Mouse (Mus musculus) G1E (cell line): ENCODE results near the gene Zfp536. TPM values are rescaled to one million over a fixed set of nuclear protein-coding genes. Genes with fewer than 3 reads are reported as not detected.

Experiments
- ATAC-seq: 2 replicates; pipeline ENCODE4 v1.8.0; 2016; ENCODE audit warnings: mild to moderate bottlenecking; ENCODE audit not compliant: insufficient number of reproducible peaks, poor library complexity, low FRiP score, severe bottlenecking; ENCODE audit errors: extremely low read depth
- DNase-seq: peaks from one replicate; pipeline ENCODE4 v3.0.0; 2012; ENCODE audit warnings: low spot score
- H3K27me3 ChIP-seq: 2 replicates; pipeline ENCODE4 v1.6.1; 2012; ENCODE audit warnings: mild to moderate bottlenecking, low read length, inconsistent platforms; ENCODE audit not compliant: insufficient read depth
- H3K36me3 ChIP-seq: replicated peaks from 2 replicates; pipeline ENCODE3; 2012; ENCODE audit warnings: mild to moderate bottlenecking, inconsistent platforms
- H3K4me1 ChIP-seq: 2 replicates; pipeline ENCODE4 v1.6.1; 2012; ENCODE audit warnings: low read depth, low read length, inconsistent platforms, mixed read lengths; ENCODE audit not compliant: insufficient read depth
- H3K4me3 ChIP-seq: 2 replicates; pipeline ENCODE4 v1.5.1; 2012; ENCODE audit warnings: low read depth, mild to moderate bottlenecking, inconsistent platforms, low read length, moderate library complexity, mixed read lengths
- H3K9me3 ChIP-seq: replicated peaks from 2 replicates; pipeline ENCODE4 v1.6.1; 2012; ENCODE audit warnings: inconsistent platforms
- CTCF ChIP-seq: IDR thresholded peaks from 2 replicates; pipeline ENCODE4 v1.5.1; 2012; ENCODE audit warnings: low read depth, low read length, inconsistent platforms, mixed read lengths
- GATA1 ChIP-seq: IDR thresholded peaks from 2 replicates; pipeline ENCODE4 v1.6.1; 2012; ENCODE audit warnings: borderline replicate concordance, low read length, inconsistent platforms, mixed read lengths
- GATA2 ChIP-seq: IDR thresholded peaks from 2 replicates; pipeline ENCODE4 v1.6.1; 2012; ENCODE audit warnings: low read depth, low read length, inconsistent platforms, borderline replicate concordance
- POLR2AphosphoS5 ChIP-seq: IDR thresholded peaks from 2 replicates; pipeline ENCODE4 v1.6.1; 2012; ENCODE audit warnings: low read depth, low read length, inconsistent platforms; ENCODE audit not compliant: insufficient replicate concordance
- TAL1 ChIP-seq: conservative IDR thresholded peaks from 2 replicates; pipeline ENCODE4 v1.6.1; 2012; ENCODE audit warnings: low read depth, low read length, inconsistent platforms, mixed read lengths
- polyA plus RNA-seq: library from polyadenylated mRNA; stranded (reverse); fragments of >175 nt; gene quantifications from 2 replicates; pipeline ENCODE4 v1.2.3, GENCODE M21; 2012
- total RNA-seq, 2 experiments: library from RNA; stranded (forward) in 1 of 2; stranded (reverse) in 1 of 2; fragments of 200-1000 nt in 1 of 2; fragments of >200 nt in 1 of 2; fragmentation: Nextera tagmentation in 1 of 2; gene quantifications; 2 replicates each; pipeline ENCODE4 v1.2.3; 2014 to 2017

Gene Zfp536
- total and polyA plus RNA-seq, 3 experiments, result 0.22 TPM; not detected in 2

DNA sequence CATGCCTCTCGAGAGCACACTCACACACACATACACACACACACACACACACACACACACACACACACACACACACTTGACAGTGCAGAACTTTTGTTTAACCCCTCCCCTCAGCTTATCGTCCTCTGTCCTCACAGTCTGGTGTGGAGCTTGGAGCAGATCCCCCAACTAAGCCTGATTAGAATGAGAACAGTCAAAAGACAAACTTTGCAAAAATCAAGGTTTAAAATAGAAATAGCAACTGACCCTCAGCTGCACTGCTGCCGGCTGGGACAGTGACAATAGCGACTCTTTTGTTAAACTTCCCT is 37.1 kb downstream of the Zfp536 start:
- no peaks in the 10 kb centered on the region for H3K27me3 ChIP-seq
- H3K4me1 ChIP-seq, result no peaks in the 10 kb centered on the region
- H3K36me3 ChIP-seq, result no peaks in the 10 kb centered on the region
- no peak overlapping the region for H3K4me3 ChIP-seq
- ATAC-seq, result no peak
- peaks cover 53% of the 10 kb centered on the region for H3K9me3 ChIP-seq
- TF ChIP-seq GATA2 (no peak), GATA1 (no peak), CTCF (no peak), TAL1 (no peak)
- no peak for DNase-seq

DNA sequence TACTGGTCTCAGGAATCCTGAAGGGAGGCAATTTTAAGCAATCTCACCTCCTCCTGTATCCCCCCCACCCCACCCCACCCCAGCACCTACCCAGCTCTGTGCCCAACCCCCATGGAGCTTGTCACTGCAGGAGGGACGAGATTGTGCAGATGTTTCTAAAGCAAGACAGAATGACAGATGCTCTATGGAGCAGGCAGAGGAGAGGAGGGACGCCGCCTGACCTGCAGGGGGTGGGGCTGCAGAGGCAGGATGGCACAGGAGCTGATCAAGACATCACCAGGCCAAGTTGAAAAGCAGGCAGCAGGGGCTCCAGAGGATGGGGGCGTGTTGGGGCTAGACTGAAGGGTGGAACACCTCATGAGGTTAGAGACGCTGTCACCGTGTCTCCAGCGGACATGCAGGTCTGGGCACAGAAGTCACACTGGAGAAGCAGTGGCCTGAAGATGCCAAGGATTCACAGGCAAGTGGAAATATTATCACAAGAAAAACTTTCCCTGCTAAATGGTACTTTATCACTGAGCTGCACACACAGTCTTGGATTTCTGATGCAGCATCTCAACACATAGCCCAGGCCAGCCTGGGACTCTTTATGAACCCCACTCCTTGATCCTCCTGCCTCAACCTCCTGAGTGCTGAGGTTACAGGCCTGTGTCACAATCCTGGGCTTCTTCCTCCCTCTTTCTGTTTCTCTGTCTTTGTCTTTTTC is 37.6 kb downstream of the Zfp536 start:
- no peaks in the 10 kb centered on the region for H3K36me3 ChIP-seq
- DNase-seq, result no peak
- TF ChIP-seq TAL1 (no peak), GATA1 (no peak), POLR2AphosphoS5 (no peak), CTCF (no peak), GATA2 (no peak)
- peaks cover 48% of the 10 kb centered on the region for H3K9me3 ChIP-seq
- no peaks in the 10 kb centered on the region for H3K27me3 ChIP-seq
- ATAC-seq, result no peak
- H3K4me3 ChIP-seq, result no peak overlapping the region; the same call in 1 of the 2 replicates
- no peaks in the 10 kb centered on the region for H3K4me1 ChIP-seq

DNA sequence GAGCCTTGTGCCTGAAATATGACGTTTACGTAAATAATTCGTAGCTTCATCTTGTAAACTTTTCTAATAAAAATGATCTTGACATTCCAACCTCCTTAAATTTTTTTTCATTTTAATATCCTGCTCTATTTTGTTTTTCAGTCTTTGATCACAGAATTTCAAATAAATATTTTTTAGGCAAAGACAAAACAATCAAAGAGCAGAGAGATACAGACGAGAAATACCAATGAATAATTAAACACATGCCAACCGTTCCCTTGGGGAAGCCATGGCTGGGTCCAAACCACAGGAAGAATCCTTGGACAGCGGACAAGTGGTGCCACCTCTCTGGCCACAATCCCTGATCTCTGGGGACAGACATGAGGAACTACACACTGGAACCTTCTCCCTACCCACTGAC is 38.3 kb downstream of the Zfp536 start:
- no peaks in the 10 kb centered on the region for H3K36me3 ChIP-seq
- TF ChIP-seq GATA2 (no peak), CTCF (no peak), TAL1 (no peak), GATA1 (no peak), POLR2AphosphoS5 (no peak)

DNA sequence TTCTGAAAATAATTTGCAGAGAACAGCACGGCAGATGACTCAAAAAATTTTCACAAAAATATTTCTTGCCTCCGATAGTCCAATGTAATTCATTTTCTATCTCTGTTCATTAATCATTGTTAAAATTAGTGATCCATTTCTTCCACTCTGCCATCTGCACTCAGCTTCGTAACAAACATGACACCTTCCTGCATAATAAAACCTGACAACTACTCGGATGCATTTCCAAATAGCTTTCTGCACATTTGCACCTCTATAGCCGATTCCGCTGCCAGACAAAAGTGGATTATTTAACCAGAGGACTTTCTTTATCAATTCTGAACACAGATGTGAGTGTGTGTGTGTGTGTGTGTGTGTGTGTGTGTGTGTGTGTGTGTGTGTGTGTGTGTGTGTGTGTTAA is 38.9 kb downstream of the Zfp536 start:
- Histone ChIP-seq H3K4me3 (no peak overlapping the region), H3K9me3 (peaks cover 47% of the 10 kb centered on the region), H3K36me3 (no peaks in the 10 kb centered on the region), H3K4me1 (no peaks in the 10 kb centered on the region), H3K27me3 (no peaks in the 10 kb centered on the region)
- no peak for ATAC-seq
- no peak for DNase-seq
- TF ChIP-seq GATA1 (no peak), TAL1 (no peak), CTCF (no peak), GATA2 (no peak), POLR2AphosphoS5 (no peak)

More for the DNA sequence above, 38.3 kb downstream of the Zfp536 start:
- no peak overlapping the region for H3K4me3 ChIP-seq
- DNase-seq (no peak), ATAC-seq (no peak)
- peaks cover 44% of the 10 kb centered on the region for H3K9me3 ChIP-seq
- H3K4me1 ChIP-seq, result no peaks in the 10 kb centered on the region
- no peaks in the 10 kb centered on the region for H3K27me3 ChIP-seq

DNA sequence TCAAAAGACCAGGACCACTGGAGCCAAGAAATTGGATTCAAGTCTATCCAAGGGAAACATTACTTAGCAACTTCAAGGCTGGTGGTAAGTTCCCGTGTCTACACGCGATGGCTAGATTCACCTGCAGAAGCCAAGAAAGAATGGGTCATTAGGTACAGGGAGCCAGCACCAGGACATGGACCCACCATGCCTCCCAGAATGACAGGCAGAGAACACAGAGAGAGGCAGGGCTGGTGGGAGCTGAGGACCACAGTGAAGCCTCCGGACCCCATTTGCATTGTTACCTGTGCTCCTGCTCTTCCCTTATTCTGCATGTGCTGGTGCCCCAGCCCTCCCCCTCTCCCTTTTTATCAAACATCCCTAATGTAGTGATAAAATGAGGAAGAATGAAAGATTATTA is 39.4 kb downstream of the Zfp536 start:
- no peaks in the 10 kb centered on the region for H3K27me3 ChIP-seq
- no peak overlapping the region for H3K4me3 ChIP-seq
- TF ChIP-seq CTCF, result no peak
- TF ChIP-seq POLR2AphosphoS5, result no peak
- no peak for TF ChIP-seq GATA2
- TF ChIP-seq GATA1, result no peak
- no peak for TF ChIP-seq TAL1
- no peaks in the 10 kb centered on the region for H3K36me3 ChIP-seq
- ATAC-seq (no peak), DNase-seq (no peak)
- peaks cover 42% of the 10 kb centered on the region for H3K9me3 ChIP-seq
- H3K4me1 ChIP-seq, result no peaks in the 10 kb centered on the region

DNA sequence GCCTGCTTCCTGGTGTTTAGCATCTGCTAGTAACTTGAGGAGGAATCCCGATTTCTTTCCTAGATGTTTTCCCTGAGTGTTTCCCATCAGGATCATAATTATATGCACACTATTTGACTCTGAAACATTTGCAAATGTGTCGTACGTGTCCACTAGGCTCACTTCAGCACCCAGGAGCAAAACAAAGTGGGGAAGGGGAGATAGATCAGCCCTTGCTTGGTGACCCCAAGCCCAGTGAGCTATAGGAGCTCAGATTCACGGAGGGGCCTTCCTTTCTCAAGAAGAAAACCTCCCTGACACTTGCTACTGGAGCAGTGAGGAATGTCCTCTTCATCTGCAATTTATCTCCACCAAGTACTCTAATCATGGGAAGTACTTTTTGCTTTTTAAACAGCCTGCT is 40.7 kb downstream of the Zfp536 start:
- TF ChIP-seq GATA1, result no peak
- no peaks in the 10 kb centered on the region for H3K27me3 ChIP-seq
- H3K4me3 ChIP-seq, result no peak overlapping the region
- no peaks in the 10 kb centered on the region for H3K36me3 ChIP-seq
- DNase-seq (no peak), ATAC-seq (no peak)
- H3K9me3 ChIP-seq, result peaks cover 30% of the 10 kb centered on the region
- H3K4me1 ChIP-seq, result no peaks in the 10 kb centered on the region

DNA sequence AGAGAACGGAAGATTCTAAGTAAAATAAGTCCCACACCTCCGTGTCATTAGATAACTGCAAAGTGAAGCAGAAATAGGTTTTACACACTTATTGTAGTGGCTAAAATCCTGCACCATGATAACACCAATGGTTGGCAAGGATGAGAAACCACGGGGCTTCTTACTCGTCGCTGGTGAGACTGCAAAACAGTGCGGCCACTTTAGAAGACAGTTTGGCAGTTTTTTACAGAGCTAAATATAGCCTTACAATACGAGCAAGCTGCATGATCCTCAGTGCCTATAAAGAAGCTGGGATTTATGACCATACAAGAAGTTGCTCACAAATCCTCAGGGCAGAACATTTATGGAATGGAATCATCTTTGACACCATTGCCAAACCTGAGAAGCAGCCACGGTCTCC is 45.7 kb downstream of the Zfp536 start:
- Histone ChIP-seq H3K27me3 (no peaks in the 10 kb centered on the region), H3K4me1 (no peaks in the 10 kb centered on the region), H3K9me3 (peaks cover 27% of the 10 kb centered on the region), H3K4me3 (no peak overlapping the region), H3K36me3 (no peaks in the 10 kb centered on the region)
- TF ChIP-seq CTCF (no peak), POLR2AphosphoS5 (no peak), TAL1 (no peak), GATA2 (no peak), GATA1 (no peak)
- ATAC-seq, result no peak
- no peak for DNase-seq
